Mouse (Mus musculus): ENCODE results near the gene Rere.

The Rere gene

GRCm38 (mm10) chr4:150281018-150281761 lies at the start of gene Rere:
Rere (plus strand) TSS chr4:150281646.
- DNase-seq, result peak; percentile 99

- DNase-seq, result no peak
Observed at GRCm38 (mm10) chr4:150231871-150232270, 49.6 kb upstream of the Rere start.

- no peak for DNase-seq
Observed at GRCm38 (mm10) chr4:150234599-150235327, 46.7 kb upstream of the Rere start.

- DNase-seq, result no peak
Observed at GRCm38 (mm10) chr4:150235585-150235984, 45.9 kb upstream of the Rere start.

- DNase-seq, result no peak
Observed at GRCm38 (mm10) chr4:150236031-150236430, 45.4 kb upstream of the Rere start.

- DNase-seq, result peak; percentile 98
Observed at GRCm38 (mm10) chr4:150236521-150237481, 44.6 kb upstream of the Rere start, which contains the start of gene Eno1. Eno1 (plus strand) TSS chr4:150236721.

- DNase-seq, result peak; percentile 56
Observed at GRCm38 (mm10) chr4:150237636-150238361, 43.6 kb upstream of the Rere start.

- DNase-seq, result no peak
Observed at GRCm38 (mm10) chr4:150238433-150239086, 42.9 kb upstream of the Rere start.

GRCm38 (mm10) chr4:150239087-150239480 lies 42.4 kb upstream of the Rere start:
- no peak for DNase-seq

- no peak for DNase-seq
Observed at GRCm38 (mm10) chr4:150239503-150239902, 41.9 kb upstream of the Rere start.

GRCm38 (mm10) chr4:150239951-150240368 lies 41.5 kb upstream of the Rere start:
- peak; percentile 90 for DNase-seq

- no peak for DNase-seq
Observed at GRCm38 (mm10) chr4:150240381-150240886, 41.0 kb upstream of the Rere start.

GRCm38 (mm10) chr4:150241708-150242107 lies 39.7 kb upstream of the Rere start:
- no peak for DNase-seq

- no peak for DNase-seq
Observed at GRCm38 (mm10) chr4:150242745-150243144, 38.7 kb upstream of the Rere start.

- no peak for DNase-seq
Observed at GRCm38 (mm10) chr4:150245876-150246275, 35.6 kb upstream of the Rere start.

- peak; percentile 77 for DNase-seq
Observed at GRCm38 (mm10) chr4:150248009-150248408, 33.4 kb upstream of the Rere start.

- DNase-seq, result no peak
Observed at GRCm38 (mm10) chr4:150248917-150249316, 32.5 kb upstream of the Rere start.

- DNase-seq, result no peak
Observed at GRCm38 (mm10) chr4:150249731-150250270, 31.6 kb upstream of the Rere start.

GRCm38 (mm10) chr4:150250549-150251422 lies 30.7 kb upstream of the Rere start:
- DNase-seq, result peak; percentile 73

GRCm38 (mm10) chr4:150254416-150254815 lies 27.0 kb upstream of the Rere start:
- no peak for DNase-seq

Measured in kidney, postnatal 14 days (tissue).